26 mouse cellular contexts compared by ENCODE assay signal in the genomic region with DNA sequence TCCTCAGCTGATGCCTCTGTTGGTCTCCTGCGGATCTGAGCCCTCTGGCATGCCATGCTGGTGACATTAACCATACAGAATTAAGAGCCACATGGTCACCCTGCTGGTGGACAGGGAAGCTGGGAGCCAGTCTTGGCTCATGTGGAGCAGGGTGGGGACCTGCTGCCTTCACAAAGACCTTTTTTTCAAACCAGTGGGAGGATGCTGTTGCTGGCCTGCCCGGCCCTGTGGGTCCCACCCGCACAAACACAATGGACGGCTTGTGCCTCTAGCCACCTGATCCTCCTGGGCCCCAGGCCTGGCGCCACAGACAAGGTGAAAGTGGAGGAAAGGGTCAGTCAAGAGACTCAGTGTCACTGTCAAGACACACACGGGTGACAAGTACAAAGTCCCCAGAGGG.
DNase-seq lines count a peak whose midpoint lies in the region; ATAC-seq and TF ChIP-seq lines count a peak whose summit lies in the region.
"Had no signal": no experiment of that assay in that cellular context is flagged by ENCODE, and none has a peak within 500 bp of the region (broad histone marks: within the 10 kb centered on the region; RNA-seq: fewer than 3 reads in every experiment).

No protein-coding gene starts in this region.

- no peak for TF ChIP-seq CTCF in gastrocnemius, adult 2 months (IDR thresholded peaks at IDR 0.05)
- TF ChIP-seq CTCF in ES-Bruce4 (IDR thresholded peaks at IDR 0.05; ENCODE audit: low read depth, low read length): no peak

- no peak for TF ChIP-seq POLR2A in ES-Bruce4 (IDR thresholded peaks at IDR 0.05; ENCODE audit: insufficient read depth, low read length)

- no peak for ATAC-seq in liver, embryonic 11.5 days (replicated peaks; ENCODE audit: low FRiP score)
- ATAC-seq: activated CD4-positive, CD25-positive, alpha-beta regulatory T cell, adult 4 months; hindbrain, postnatal 0 days; intestine, embryonic 16.5 days; liver, embryonic 12.5 days; midbrain, embryonic 16.5 days had no signal

- DNase-seq in gastrocnemius, adult 2 months: no peak
- no peak for DNase-seq in gastrocnemius, postnatal 25 days
- DNase-seq in heart, postnatal 25 days (ENCODE audit: low spot score): peak; percentile 34
- no peak for DNase-seq in heart, postnatal 36 days
- no peak for DNase-seq in embryonic facial prominence, embryonic 10.5 days (ENCODE audit: low spot score)
- no peak for DNase-seq in liver, embryonic 11.5 days (ENCODE audit: low spot score)
- DNase-seq: adrenal gland, adult 8-10 months; cerebellum, adult 18-20 months; cerebellum, postnatal 14 days; kidney, adult 9 months; kidney, postnatal 14 days; right cerebral cortex, postnatal 4 days; thymus, adult 18-20 months; thymus, postnatal 36 days had no signal

- H3K4me2 ChIP-seq in liver, embryonic 11.5 days: no peak overlapping the region
- H3K4me2 ChIP-seq: embryonic facial prominence, embryonic 13.5 days; forebrain, embryonic 12.5 days; liver, embryonic 12.5 days; neural tube, embryonic 13.5 days had no signal

- 0 out of 2 replicates have a peak, but pooled peaks have one; percentile 25 for TF ChIP-seq EP300 in ES-Bruce4 (IDR thresholded peaks at IDR 0.05; ENCODE audit: insufficient read depth, low read depth, low read length)

- no peak overlapping the region for H3K4me3 ChIP-seq in gastrocnemius, adult 2 months
- no peak overlapping the region for H3K4me3 ChIP-seq in ES-Bruce4 (ENCODE audit: low read depth, low read length)
- no peak overlapping the region for H3K4me3 ChIP-seq in embryonic facial prominence, embryonic 10.5 days
- no peak overlapping the region for H3K4me3 ChIP-seq in liver, embryonic 11.5 days (ENCODE audit: low read depth, low read length)
- H3K4me3 ChIP-seq: embryonic facial prominence, embryonic 13.5 days; erythroblast, embryonic 14.5 days; forebrain, embryonic 12.5 days; liver, embryonic 12.5 days; midbrain, embryonic 10.5 days; myocyte; neural tube, embryonic 13.5 days had no signal

- H3K27ac ChIP-seq in gastrocnemius, adult 2 months: peak overlapping the region; percentile 9
- no peak overlapping the region for H3K27ac ChIP-seq in ES-Bruce4 (ENCODE audit: insufficient read depth, low read length)
- H3K27ac ChIP-seq in embryonic facial prominence, embryonic 10.5 days (replicated peaks): peak overlapping the region; percentile 15; the same call in 1 of the 2 replicates
- H3K27ac ChIP-seq in liver, embryonic 11.5 days (ENCODE audit: low read depth, low read length): no peak overlapping the region
- H3K27ac ChIP-seq: embryonic facial prominence, embryonic 13.5 days; forebrain, embryonic 12.5 days; hindbrain, postnatal 0 days; liver, embryonic 12.5 days; neural tube, embryonic 13.5 days had no signal

- no peaks in the 10 kb centered on the region for H3K27me3 ChIP-seq in ES-Bruce4 (ENCODE audit: control insufficient read depth, insufficient read depth, low read length, poor library complexity, severe bottlenecking)
- H3K27me3 ChIP-seq in embryonic facial prominence, embryonic 10.5 days (replicated peaks; ENCODE audit: low read depth, poor library complexity, severe bottlenecking): no peaks in the 10 kb centered on the region
- no peaks in the 10 kb centered on the region for H3K27me3 ChIP-seq in liver, embryonic 11.5 days (replicated peaks; ENCODE audit: control insufficient read depth, insufficient read depth, low read length)
- H3K27me3 ChIP-seq: embryonic facial prominence, embryonic 13.5 days; forebrain, embryonic 12.5 days; liver, embryonic 12.5 days; neural tube, embryonic 13.5 days had no signal

- H3K9me3 ChIP-seq in ES-Bruce4 (replicated peaks; ENCODE audit: control insufficient read depth, insufficient read depth, low read length, poor library complexity, severe bottlenecking): no peaks in the 10 kb centered on the region
- H3K9me3 ChIP-seq in embryonic facial prominence, embryonic 10.5 days: no peaks in the 10 kb centered on the region
- H3K9me3 ChIP-seq in liver, embryonic 11.5 days (ENCODE audit: control insufficient read depth, low read length): no peaks in the 10 kb centered on the region
- H3K9me3 ChIP-seq: embryonic facial prominence, embryonic 13.5 days; forebrain, embryonic 12.5 days; liver, embryonic 12.5 days; midbrain, embryonic 10.5 days; neural tube, embryonic 13.5 days had no signal

- 76% methylated on average over 6 of the region's 6 CpGs for WGBS in embryonic facial prominence, embryonic 10.5 days
- WGBS in liver, embryonic 11.5 days: 83% methylated on average over 6 of the region's 6 CpGs

- peaks cover 4% of the 10 kb centered on the region for H3K4me1 ChIP-seq in ES-Bruce4 (ENCODE audit: control insufficient read depth, insufficient read depth, low read length)
- peaks cover 18% of the 10 kb centered on the region for H3K4me1 ChIP-seq in embryonic facial prominence, embryonic 10.5 days
- H3K4me1 ChIP-seq in liver, embryonic 11.5 days (replicated peaks; ENCODE audit: control insufficient read depth, insufficient read depth, low read length): peaks cover 7% of the 10 kb centered on the region

- H3K9ac ChIP-seq in ES-Bruce4 (ENCODE audit: low read depth, poor library complexity, severe bottlenecking): no peak overlapping the region
- no peak overlapping the region for H3K9ac ChIP-seq in liver, embryonic 11.5 days (ENCODE audit: low read depth, low read length)
- H3K9ac ChIP-seq: embryonic facial prominence, embryonic 13.5 days; forebrain, embryonic 12.5 days; liver, embryonic 12.5 days; neural tube, embryonic 13.5 days had no signal

- H3K36me3 ChIP-seq in ES-Bruce4 (ENCODE audit: control insufficient read depth, insufficient read depth, low read length, poor library complexity, severe bottlenecking): no peaks in the 10 kb centered on the region
- H3K36me3 ChIP-seq in embryonic facial prominence, embryonic 10.5 days (replicated peaks): no peaks in the 10 kb centered on the region
- no peaks in the 10 kb centered on the region for H3K36me3 ChIP-seq in liver, embryonic 11.5 days (ENCODE audit: control insufficient read depth, insufficient read depth, low read length)
- H3K36me3 ChIP-seq: embryonic facial prominence, embryonic 13.5 days; forebrain, embryonic 12.5 days; liver, embryonic 12.5 days; midbrain, embryonic 10.5 days; neural tube, embryonic 13.5 days had no signal

- intact Hi-C loops in gastrocnemius, adult 2 months (cut with DNase I): no loop called here
- intact Hi-C loops in heart, postnatal 25 days (cut with DNase I): no loop called here
- intact Hi-C loops in heart, postnatal 36 days (cut with DNase I): no loop called here

Comparison
In these comparisons a context has a peak if more than half of its experiments do, and no peak if none do; other contexts are left out.
1. H3K27ac ChIP-seq: peak in gastrocnemius, adult 2 months (single experiment) and embryonic facial prominence, embryonic 10.5 days (single experiment); none in ES-Bruce4 (single experiment) and liver, embryonic 11.5 days (single experiment).